Mouse (Mus musculus) inflammation-experienced regulatory T-cells, adult 6 months (primary cell): ENCODE measurements around the gene Lgals4. TPM values are rescaled to one million over a fixed set of nuclear protein-coding genes. Genes with fewer than 3 reads are reported as not detected.
A peak's percentile ranks its signal among the peaks of the same experiment; 100 is the strongest.
"Not testable (repeated sequence)": the region's sequence is repeated elsewhere in the genome, so short reads cannot be mapped to it uniquely, and the experiment has no call there.

ENCODE experiments used
- ATAC-seq: one replicate; pipeline ENCODE4 v1.8.0; 2017
- polyA plus RNA-seq, 3 experiments: library from polyadenylated mRNA; unstranded; fragments of 100-300 nt; shearing (Covaris generic); gene quantifications; one replicate each; pipeline ENCODE4 v1.2.1; 2017

Gene Lgals4
- polyA plus RNA-seq, 3 experiments from 2014 or later, result 18.1 to 38.8 (median 20.9) TPM

GRCm38 (mm10) chr7:28867508-28868340, 34.1 kb downstream of the Lgals4 start:
- peak; percentile 33 for ATAC-seq

- ATAC-seq, result no peak
Observed at GRCm38 (mm10) chr7:28870901-28871664, 37.4 kb downstream of the Lgals4 start.

- no peak for ATAC-seq
Observed at GRCm38 (mm10) chr7:28874565-28874964, 40.9 kb downstream of the Lgals4 start.

GRCm38 (mm10) chr7:28876099-28876498, 42.4 kb downstream of the Lgals4 start:
- ATAC-seq, result no peak

DNA sequence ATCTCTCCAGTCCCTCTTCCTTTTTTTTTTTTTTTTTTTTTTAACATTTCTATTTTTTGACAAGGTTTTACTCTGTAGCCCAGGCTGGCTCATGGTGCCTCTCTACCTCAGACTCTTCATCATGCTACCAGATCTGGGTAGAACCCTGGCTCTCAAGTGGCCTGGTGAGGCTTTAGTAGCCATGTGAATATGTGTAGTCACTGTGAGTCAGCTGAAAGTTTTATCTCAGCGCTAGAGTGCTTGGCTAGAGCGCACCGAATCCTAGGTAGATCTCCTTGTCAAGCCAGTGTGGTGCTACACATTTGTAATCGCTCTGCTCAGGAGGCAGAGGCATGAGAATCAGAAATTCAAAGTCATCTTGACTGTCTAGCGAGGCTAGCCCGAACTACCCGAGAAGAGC, 43.5 kb downstream of the Lgals4 start:
- ATAC-seq, result no peak

GRCm38 (mm10) chr7:28877856-28878255, 44.2 kb downstream of the Lgals4 start:
- ATAC-seq, result no peak

DNA sequence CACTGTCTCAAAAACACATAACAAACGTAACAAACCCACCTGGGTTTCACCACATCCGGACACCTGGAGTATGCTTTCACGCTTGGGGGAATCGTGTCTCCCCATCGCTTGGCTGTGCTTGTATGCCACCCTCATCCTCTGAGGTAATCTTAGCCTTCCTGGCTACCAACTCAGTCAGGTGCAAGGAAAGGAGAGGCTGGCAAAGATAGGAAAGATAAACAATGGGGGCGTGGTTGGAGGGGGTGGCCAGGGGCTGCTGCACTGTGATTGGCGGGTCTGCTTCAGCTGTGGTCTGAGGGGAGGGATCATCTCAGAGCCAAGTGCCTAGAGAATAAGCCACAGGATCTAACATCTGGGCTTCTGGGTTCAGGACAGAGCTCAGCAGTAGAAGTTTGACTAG, 46.0 kb downstream of the Lgals4 start:
- no peak for ATAC-seq

GRCm38 (mm10) chr7:28880554-28880953, 46.9 kb downstream of the Lgals4 start:
- ATAC-seq, result no peak

- no peak for ATAC-seq
Observed at GRCm38 (mm10) chr7:28881199-28881598, 47.5 kb downstream of the Lgals4 start, which contains the start of gene Capn12. Capn12 (plus strand) TSS chr7:28881422.

- ATAC-seq, result no peak
Observed at GRCm38 (mm10) chr7:28883039-28883438, 49.4 kb downstream of the Lgals4 start.

DNA sequence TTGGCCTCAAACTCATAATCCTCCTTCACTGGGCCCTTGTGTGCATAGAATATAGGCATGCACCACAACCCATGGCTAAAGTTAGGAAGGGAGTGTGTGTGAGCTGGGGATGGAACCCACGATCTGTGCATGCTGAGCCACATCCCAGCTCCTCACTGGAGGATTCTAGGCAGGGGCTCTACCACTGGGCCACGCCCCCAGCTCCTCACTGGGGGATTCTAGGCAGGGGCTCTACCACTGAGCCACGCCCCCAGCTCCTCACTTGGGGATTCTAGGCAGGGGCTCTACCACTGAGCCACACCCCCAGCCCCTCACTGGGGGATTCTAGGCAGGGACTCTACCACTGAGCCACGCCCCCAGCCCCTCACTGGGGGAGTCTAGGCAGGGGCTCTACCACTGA, 50.0 kb downstream of the Lgals4 start:
- ATAC-seq, result not testable (repeated sequence)

- no peak for ATAC-seq
Observed at GRCm38 (mm10) chr7:28886486-28886885, 52.8 kb downstream of the Lgals4 start.

DNA sequence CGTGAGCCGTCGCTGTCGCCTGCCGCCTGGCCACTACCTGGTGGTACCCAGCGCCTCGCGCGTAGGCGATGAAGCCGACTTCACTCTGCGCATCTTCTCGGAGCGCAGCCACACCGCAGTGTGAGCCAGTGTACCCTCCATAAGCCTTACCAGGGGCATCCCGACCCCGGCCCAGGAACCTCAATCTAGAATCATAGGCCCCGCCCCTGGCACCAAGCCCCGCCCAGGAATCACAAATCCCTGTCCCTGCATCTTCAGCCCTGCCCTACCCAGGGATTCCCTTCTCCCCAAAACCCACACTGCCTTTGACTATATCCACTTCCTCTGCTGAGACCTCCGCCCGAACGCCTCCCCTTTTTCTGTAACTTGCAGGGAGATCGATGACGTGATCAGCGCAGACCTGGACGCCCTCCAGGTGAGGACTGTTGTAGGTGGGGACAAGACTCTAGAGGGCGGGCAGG, 55.1 kb downstream of the Lgals4 start:
- no peak for ATAC-seq

Other genes starting within 250 kb of the Lgals4 start
- 1 to 10 TPM; 6.4 to 9.8 (median 8.2) TPM for gene Samd4b, start 235.7 kb upstream of the Lgals4 start, polyA plus RNA-seq
- 1 to 10 TPM; 2.1 to 3.7 (median 2.6) TPM for gene Pak4, start 235.7 kb upstream of the Lgals4 start, polyA plus RNA-seq
- not detected for gene Acp7, start 202.5 kb upstream of the Lgals4 start, polyA plus RNA-seq
- gene Fbxo27, start 141.0 kb upstream of the Lgals4 start, polyA plus RNA-seq, result 1 to 10 TPM in 2 of 3 experiments, under 1 TPM in 1; 0.93 to 4.4 (median 1.3) TPM
- 1 to 10 TPM; 1.4 to 9.9 (median 6.4) TPM for gene Fbxo17, start 117.0 kb upstream of the Lgals4 start, polyA plus RNA-seq
- 10 to 100 TPM; 55.8 to 67.1 (median 65.2) TPM for gene Mrps12, start 92.0 kb upstream of the Lgals4 start, polyA plus RNA-seq
- 10 to 100 TPM in 2 of 3 experiments, 1 to 10 TPM in 1; 9.1 to 13.2 (median 10.8) TPM for gene Sars2, start 91.9 kb upstream of the Lgals4 start, polyA plus RNA-seq
- not detected for gene Ccer2, start 77.7 kb upstream of the Lgals4 start, polyA plus RNA-seq
- gene Sirt2, start 67.1 kb upstream of the Lgals4 start, polyA plus RNA-seq, result 100 to 1,000 TPM in 1 of 3 experiments, 10 to 100 TPM in 2; 65.3 to 134 (median 90.9) TPM
- 10 to 100 TPM; 46.0 to 72.8 (median 53.3) TPM for gene Nfkbib, start 66.3 kb upstream of the Lgals4 start, polyA plus RNA-seq
- gene Rinl, start 44.9 kb upstream of the Lgals4 start, polyA plus RNA-seq, result 100 to 1,000 TPM; 216 to 294 (median 288) TPM
- 100 to 1,000 TPM; 171 to 386 (median 383) TPM for gene Hnrnpl, start 25.3 kb upstream of the Lgals4 start, polyA plus RNA-seq
- 100 to 1,000 TPM; 190 to 267 (median 222) TPM for gene Ech1, start 8.6 kb upstream of the Lgals4 start, polyA plus RNA-seq
- 1 to 10 TPM in 1 of 3 experiments, under 1 TPM in 1, not detected in 1; 0.46 to 5.6 TPM for gene Lgals7, start 30.0 kb downstream of the Lgals4 start, polyA plus RNA-seq
- gene Capn12, start 47.6 kb downstream of the Lgals4 start, polyA plus RNA-seq, result under 1 TPM in 1 of 3 experiments, not detected in 2; 0.15 TPM
- 100 to 1,000 TPM in 1 of 3 experiments, 10 to 100 TPM in 2; 74.2 to 145 (median 93.4) TPM for gene Actn4, start 128.5 kb downstream of the Lgals4 start, polyA plus RNA-seq
- 100 to 1,000 TPM; 441 to 670 (median 588) TPM for gene Eif3k, start 148.0 kb downstream of the Lgals4 start, polyA plus RNA-seq
- gene Map4k1, start 148.2 kb downstream of the Lgals4 start, polyA plus RNA-seq, result 100 to 1,000 TPM in 2 of 3 experiments, 10 to 100 TPM in 1; 98.7 to 130 (median 111) TPM